Mouse (Mus musculus) Patski (cell line): ENCODE data around the gene Kpnb1. TPM values are rescaled to one million over a fixed set of nuclear protein-coding genes. Genes with fewer than 3 reads are reported as not detected.

ENCODE experiments used
- ATAC-seq: fragments of 100-300 bp; one replicate; pipeline ENCODE4 v1.8.0; 2021
- CTCF ChIA-PET: fragments of 350-600 bp; sonication (Branson Sonifier 250); formaldehyde crosslinking; loops from one replicate; lab custom pipeline; 2022; ENCODE audit warnings: inconsistent platforms; lab: Charles Lee
- POLR2A ChIA-PET: fragments of 350-600 bp; sonication (Branson Sonifier 250); formaldehyde crosslinking; loops from one replicate; lab custom pipeline; 2022; ENCODE audit warnings: antibody characterized with exemption, inconsistent platforms; lab: Charles Lee
- DNase-seq: peaks from one replicate; pipeline ENCODE4 v3.0.0-alpha.2; 2011; ENCODE audit warnings: low read depth, low spot score
- H3K27me3 ChIP-seq: fragments of 371-371 bp; one replicate; pipeline ENCODE4 v1.5.1; 2021
- CTCF ChIP-seq: fragments of 100-300 bp; IDR thresholded peaks from one replicate; pipeline ENCODE4 v1.5.1; 2021
- in situ Hi-C: fragments of 300-500 bp; cut with MboI; formaldehyde crosslinking; loops from 3 replicates; pipeline ENCODE4 v1.11.1; 2018; ENCODE audit warnings: low pct_unique_long_range_greater_than_20kb, mixed read lengths
- polyA plus RNA-seq: library from polyadenylated mRNA; unstranded; gene quantifications from one replicate; pipeline ENCODE4 v1.2.3, GENCODE M21; 2021

The Kpnb1 gene
- polyA plus RNA-seq, 1 experiment from 2014 or later, result 187 TPM

DNA sequence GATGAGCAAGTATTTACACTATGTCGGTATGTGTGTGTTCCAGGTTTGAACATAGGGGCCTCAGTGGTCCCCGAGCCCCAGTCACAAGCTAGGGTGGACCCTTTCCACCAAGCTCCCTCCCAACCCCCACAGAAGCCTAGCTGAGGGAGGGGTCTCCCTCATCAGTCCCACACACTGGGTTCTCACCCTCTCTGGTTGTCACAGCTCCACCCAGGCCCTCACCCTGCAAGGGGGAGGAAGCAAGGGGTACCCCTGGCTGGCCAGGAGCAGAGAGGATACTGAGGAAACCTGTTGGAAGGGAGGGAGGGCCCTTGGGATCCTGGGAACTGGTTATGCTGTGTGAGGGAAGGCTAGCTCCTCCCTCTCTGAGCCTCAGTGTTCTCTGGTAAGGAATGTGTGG lies 42.4 kb downstream of the Kpnb1 start:
- POLR2A ChIA-PET, result interaction anchor here (0.7 kb wide), 2 partner anchors 29 to 37 kb away, joined by 3 read pairs; no protein-coding TSS in a partner anchor

DNA sequence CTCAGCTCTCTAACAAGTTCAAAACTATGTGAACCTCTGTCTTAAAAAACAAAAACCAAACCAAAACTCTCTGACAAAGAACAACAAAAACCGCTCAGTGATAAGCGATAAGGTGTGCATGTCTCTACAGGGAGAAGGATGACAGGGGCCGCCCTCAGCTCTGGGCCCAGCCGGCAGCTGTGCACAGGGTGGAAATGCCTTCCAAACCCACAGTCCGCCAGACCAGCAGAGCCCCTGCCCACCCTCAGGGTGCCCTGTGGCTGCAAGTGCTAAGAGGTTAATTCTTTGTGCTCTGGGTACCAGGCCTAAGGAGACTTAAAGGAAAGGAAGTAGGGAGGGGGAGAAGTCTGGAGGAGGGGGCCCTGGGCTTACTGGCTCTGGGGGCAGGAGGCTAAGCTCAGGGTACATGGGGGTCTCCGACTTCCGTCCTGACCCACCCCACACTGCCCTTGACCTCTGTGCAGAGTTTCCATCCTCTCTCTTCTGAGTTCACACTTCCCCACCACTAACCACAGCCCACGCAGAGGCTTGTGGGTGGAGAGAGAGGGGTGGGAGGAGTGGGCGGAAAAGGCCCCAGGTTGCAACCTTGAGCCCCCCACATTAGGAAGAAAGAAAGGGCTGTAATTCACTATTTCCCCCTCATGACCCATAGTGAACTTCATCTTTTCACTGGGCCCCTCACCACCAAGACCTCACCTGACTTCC lies 44.3 kb downstream of the Kpnb1 start:
- in situ Hi-C loops, result no loop called here
- DNase-seq (no peak), ATAC-seq (no peak)
- POLR2A ChIA-PET, result interaction anchor here (1.4 kb wide), 1 partner anchor 20 kb away, joined by 3 read pairs; no protein-coding TSS in a partner anchor
- CTCF ChIA-PET, result interaction anchor here (0.8 to 0.9 kb wide), 2 partner anchors 9 to 41 kb away, joined by 3 read pairs; no protein-coding TSS in a partner anchor
- no peak for TF ChIP-seq CTCF
- peaks cover 12% of the 10 kb centered on the region for H3K27me3 ChIP-seq

More for the DNA sequence above, 42.4 kb downstream of the Kpnb1 start:
- no peak for ATAC-seq
- TF ChIP-seq CTCF, result no peak
- CTCF ChIA-PET, result interaction anchor here (2.3 kb wide), 1 partner anchor 31 kb away, joined by 7 read pairs; no protein-coding TSS in a partner anchor
- peaks cover 17% of the 10 kb centered on the region for H3K27me3 ChIP-seq
- DNase-seq, result no peak
- in situ Hi-C loops, result loop anchor here (5.0 kb wide), 2 partner anchors 43 to 73 kb away; no protein-coding TSS in a partner anchor

DNA sequence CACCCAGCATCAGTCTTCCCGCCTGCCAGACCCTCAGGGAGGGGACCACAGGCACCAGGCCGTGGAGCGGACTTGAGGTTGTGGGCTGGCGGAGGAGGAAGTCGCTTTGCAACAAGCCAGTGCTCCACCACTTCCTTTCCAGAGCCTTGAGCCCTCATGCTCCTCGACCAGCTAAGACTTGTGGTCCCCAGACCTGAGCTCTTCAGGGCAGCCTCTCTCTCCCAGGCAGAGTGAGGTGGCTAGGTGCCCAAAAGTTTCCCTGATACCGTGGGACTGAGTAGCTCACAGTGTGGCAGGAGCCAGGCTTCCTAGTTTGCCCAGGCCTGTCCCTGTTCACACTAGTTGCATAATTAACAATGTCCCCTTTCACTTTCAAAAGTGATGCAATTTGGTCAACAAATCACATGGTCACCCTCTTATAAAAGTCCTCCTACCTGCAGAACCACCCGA lies 45.5 kb downstream of the Kpnb1 start:
- DNase-seq, result no peak
- no peak for TF ChIP-seq CTCF
- in situ Hi-C loops, result no loop called here
- ATAC-seq, result no peak
- ChIA-PET CTCF (interaction anchor here (0.9 kb wide), 1 partner anchor 40 kb away, joined by 3 read pairs; no protein-coding TSS in a partner anchor), POLR2A (interaction anchor here (0.6 to 1.4 kb wide), 2 partner anchors 21 to 131 kb away, joined by 3 to 7 read pairs; no protein-coding TSS in a partner anchor)
- peaks cover 3% of the 10 kb centered on the region for H3K27me3 ChIP-seq

DNA sequence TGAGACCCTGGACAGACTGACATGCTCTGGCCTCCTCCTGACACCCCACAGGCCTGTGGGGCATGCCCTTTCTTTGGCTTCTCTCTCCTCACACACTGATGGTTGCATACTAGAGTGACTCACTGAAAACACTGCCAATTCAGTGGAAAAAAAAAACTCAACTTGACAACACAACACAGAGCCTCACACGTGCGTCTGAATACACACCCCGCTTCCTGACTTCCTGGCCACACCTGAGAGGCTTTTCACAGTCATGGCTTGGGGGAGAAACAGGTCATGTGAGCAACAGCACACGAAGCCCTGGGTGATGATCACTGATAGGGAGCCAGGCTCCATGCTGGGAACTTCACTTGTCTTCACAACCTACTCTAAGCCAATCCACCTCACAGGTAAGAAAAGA lies 46.9 kb downstream of the Kpnb1 start:
- ATAC-seq, result no peak
- CTCF ChIA-PET, result no interaction called here
- POLR2A ChIA-PET, result no interaction called here
- DNase-seq, result no peak
- in situ Hi-C loops, result no loop called here
- H3K27me3 ChIP-seq, result peaks cover 5% of the 10 kb centered on the region
- no peak for TF ChIP-seq CTCF

DNA sequence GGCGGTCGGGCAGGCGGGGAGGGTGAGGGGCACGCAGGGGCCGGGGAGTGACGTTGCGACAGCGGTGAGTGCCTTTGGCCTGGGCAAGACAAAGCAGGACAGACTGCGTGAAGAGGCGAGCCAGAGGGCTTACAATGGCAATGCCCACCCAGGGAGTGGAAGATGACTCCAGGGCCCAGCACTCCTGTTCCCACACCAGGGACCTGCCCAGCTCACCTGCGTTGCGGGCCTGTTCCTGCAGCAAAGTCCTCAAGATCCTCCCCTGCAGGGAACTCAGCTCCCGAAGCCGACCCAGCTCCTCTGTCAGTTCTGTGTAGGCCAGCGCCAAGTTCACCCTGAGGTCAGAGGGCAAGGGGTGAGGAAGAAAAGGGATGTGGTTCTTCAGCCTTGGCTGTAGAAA lies 48.4 kb downstream of the Kpnb1 start:
- CTCF ChIA-PET, result no interaction called here
- in situ Hi-C loops, result no loop called here
- no peak for TF ChIP-seq CTCF
- ATAC-seq, result no peak
- no peak for DNase-seq
- POLR2A ChIA-PET, result no interaction called here
- H3K27me3 ChIP-seq, result peaks cover 15% of the 10 kb centered on the region

DNA sequence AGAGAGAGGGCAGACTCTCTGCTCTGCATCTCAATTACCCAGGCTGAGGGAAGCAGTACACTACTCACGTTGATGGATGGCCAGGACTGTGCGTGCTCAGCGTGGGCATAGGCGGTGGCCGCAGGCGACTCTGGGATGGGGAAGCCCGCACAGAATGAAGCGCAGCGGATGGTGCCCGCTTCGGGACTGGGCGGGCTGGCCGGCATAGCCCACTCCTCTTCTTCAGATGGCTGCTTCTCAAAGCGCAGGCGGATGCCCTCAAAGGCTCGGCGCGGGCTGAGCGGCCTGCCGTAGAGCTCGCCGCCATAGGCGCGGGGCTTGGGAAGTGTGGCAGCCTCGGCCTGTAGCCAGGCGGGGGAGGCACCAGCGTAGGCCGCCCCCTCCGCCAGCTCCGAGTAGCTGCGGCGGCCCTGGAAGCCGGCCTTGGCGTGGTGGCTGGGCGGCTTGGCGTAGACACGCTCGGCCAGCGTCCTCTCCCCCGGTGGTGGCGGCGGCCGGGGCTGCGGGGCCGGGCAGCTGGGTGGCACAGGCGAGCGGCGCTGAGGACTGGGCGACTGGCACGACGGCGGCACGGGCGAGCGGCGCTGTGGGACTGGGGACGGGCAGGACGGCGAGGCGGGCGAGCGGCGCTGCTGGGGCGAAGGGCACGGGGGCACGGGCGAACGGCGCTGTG lies 49.0 kb downstream of the Kpnb1 start:
- no peak for DNase-seq
- ChIA-PET POLR2A (no interaction called here), CTCF (no interaction called here)
- peaks cover 21% of the 10 kb centered on the region for H3K27me3 ChIP-seq
- ATAC-seq, result no peak
- in situ Hi-C loops, result no loop called here
- TF ChIP-seq CTCF, result no peak

DNA sequence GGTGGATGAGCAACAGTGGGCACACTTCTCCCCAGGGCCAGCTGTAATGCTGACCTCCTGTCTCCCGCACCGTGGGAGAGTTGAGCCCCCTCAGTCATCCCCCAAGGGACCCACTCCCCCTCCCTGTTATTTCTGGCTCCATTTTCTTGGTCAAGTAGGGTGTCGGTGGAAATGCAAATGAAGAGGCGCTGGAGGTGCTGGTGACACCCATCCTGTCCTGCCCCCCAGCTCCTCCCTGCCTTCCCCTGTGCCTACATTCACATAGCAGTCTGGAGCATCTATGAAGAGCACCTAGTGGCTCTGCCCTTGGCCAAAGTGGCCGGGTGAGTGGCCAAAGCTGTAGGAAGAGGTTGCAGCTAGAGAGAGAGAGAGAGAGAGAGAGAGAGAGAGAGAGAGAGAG lies 54.4 kb downstream of the Kpnb1 start:
- no peak for ATAC-seq
- no peak for DNase-seq
- in situ Hi-C loops, result no loop called here
- CTCF ChIA-PET, result no interaction called here
- peaks cover 60% of the 10 kb centered on the region for H3K27me3 ChIP-seq
- POLR2A ChIA-PET, result no interaction called here
- no peak for TF ChIP-seq CTCF

DNA sequence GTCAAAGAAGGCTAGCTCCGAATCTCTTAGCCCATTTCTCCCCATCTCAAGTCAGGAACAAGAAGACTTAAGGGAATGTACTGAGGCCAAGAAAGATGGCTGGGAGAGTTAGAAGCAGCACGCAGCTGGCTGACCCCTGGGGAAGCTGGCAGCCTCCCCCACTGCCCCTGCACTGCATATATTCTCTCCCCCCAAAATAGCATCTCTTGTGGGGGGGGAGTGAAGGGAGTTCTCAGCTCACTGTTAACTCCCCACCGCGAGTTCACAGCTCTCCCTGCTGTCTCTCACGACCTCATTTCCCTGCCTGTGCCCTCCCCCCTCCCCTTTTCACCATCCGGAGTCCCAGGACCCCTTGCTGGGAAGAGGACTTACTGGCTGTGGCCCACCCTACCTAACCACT lies 55.5 kb downstream of the Kpnb1 start:
- POLR2A ChIA-PET, result no interaction called here
- DNase-seq (no peak), ATAC-seq (no peak)
- CTCF ChIA-PET, result no interaction called here
- in situ Hi-C loops, result no loop called here
- no peak for TF ChIP-seq CTCF
- H3K27me3 ChIP-seq, result peaks cover 63% of the 10 kb centered on the region

DNA sequence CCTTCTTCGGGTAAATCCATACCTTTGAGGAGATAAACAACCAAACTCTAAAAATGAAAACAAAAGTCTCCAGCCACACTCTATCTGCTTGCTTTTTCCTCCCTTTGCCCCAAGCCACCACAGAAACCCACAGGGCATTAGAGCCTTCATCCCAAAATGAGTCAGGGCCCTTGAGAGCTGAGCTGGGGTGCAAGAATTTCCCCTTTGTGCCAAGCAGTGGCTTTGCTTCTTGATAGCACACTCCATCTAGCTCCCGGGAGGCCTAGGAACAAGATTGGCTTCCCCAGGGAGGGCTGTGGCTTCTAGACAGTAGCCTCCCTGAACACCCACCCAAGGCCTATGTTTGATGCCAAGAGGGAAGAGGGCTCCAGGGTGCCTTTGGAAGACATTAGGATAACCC lies 56.0 kb downstream of the Kpnb1 start:
- no peak for TF ChIP-seq CTCF
- in situ Hi-C loops, result no loop called here
- H3K27me3 ChIP-seq, result peaks cover 61% of the 10 kb centered on the region
- ATAC-seq, result no peak
- no peak for DNase-seq
- POLR2A ChIA-PET, result no interaction called here
- CTCF ChIA-PET, result no interaction called here

DNA sequence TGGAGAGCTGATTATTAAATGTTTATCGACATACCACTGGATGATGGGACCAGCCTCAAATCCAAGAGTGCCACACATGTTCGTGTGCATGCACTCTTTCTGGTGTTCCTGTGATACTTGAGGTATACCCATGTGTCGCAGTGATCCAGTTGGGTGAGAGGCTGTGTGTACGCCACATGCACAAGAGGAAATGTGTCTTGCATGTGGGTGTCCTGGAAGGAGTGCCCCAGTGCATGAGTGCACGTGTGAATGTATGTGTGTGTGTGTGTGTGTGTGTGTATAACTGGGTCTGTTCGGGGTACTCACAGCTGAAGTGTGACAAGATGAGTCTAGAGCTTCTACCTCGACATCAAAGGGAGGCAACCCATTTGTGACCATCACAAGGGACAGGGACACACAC lies 57.4 kb downstream of the Kpnb1 start:
- ATAC-seq (no peak), DNase-seq (no peak)
- ChIA-PET CTCF (no interaction called here), POLR2A (interaction anchor here (0.6 to 0.7 kb wide), 3 partner anchors 14 to 957 kb away, joined by 4 to 5 read pairs (median 5); no protein-coding TSS in a partner anchor)
- in situ Hi-C loops, result no loop called here
- no peak for TF ChIP-seq CTCF
- peaks cover 66% of the 10 kb centered on the region for H3K27me3 ChIP-seq

DNA sequence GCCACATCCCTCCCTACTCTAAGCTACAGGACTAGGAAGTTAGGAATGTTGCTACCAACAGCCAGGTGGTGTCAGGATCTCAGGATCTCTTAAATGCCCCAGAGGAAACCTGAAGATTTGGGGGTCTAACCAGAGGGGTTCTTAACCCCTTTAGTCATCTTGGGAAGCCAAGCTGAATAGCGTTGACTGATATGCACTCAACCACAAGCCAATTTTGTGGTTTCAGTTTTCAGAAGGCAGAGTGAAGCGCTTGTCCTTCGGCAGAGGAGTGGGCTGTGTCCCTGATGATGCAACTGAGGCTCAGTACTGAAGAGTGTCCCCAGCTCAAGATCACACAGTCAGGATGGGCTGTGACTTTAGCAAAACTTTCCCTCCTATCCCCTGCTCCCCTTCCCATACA lies 58.7 kb downstream of the Kpnb1 start:
- in situ Hi-C loops, result no loop called here
- DNase-seq, result no peak
- peaks cover 57% of the 10 kb centered on the region for H3K27me3 ChIP-seq
- POLR2A ChIA-PET, result no interaction called here
- CTCF ChIA-PET, result no interaction called here
- TF ChIP-seq CTCF, result no peak
- ATAC-seq, result no peak
